Mouse (Mus musculus): Measurements from ENCODE around the gene Fam189b.

Fam189b gene

DNA sequence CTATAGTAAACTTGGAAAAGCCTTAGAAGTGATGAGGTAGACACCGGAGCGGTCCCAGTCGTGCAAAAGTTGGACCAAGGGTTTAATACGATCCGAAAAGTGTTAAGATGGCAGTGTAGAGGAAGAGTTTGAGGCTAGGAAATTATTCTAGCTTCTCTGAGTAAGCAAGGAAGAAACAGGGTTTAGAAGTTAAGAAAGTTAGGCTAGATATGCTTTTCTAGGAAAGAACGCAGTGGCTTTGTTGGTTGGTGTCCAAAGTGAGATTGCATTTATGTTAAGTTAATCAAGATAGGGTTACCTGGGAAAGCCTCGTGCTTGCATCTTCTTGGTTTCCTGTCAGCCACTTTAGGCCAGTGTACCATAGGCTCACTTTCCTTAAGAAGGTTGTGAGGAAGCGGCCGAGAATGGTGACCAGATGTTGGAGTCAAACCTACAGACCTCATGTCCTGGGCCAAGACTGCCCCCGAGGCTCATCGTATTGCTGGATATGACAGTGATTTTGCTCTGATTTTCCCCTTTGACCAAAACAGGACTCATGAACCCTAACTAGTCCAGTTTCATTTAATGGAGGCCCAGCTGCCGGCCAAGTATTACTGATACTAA, 17.6 kb upstream of the Fam189b start:
- DNase-seq (ENCODE audit: low read depth in 2 of 2, low spot score in 2 of 2), result no peak

DNA sequence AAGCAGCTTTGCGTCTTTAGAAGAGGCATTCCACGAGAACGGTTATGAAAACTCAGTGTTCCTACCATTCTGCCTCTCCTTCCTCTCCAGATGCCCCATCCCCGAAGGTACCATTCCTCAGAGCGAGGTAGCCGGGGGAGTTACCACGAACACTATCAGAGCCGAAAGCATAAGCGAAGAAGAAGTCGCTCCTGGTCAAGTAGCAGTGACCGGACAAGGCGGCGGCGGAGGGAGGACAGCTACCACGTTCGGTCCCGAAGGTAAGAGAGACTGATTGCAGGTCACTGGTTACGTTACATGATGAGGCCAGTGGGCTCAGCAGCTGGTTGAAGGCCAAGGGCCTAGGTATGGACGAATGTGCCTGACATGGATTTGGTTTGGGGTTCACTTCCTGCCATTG, 16.0 kb upstream of the Fam189b start:
- no peak for DNase-seq (ENCODE audit: low read depth in 2 of 2, low spot score in 2 of 2)

DNA sequence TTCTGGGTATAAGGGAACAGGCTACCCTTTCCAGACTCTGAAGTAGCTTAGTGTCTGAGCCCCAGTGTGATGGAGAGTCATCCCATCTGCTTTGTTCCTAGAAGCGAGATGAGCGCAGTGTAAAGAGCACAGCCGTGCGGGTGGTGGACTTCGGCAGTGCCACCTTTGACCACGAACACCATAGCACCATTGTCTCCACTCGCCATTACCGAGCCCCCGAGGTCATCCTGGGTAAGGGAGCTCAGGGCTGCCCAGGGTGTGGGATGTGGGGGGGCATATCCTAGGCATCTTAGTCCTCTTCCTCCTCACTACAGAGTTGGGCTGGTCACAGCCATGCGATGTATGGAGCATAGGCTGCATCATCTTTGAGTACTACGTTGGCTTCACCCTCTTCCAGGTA, 8.1 kb upstream of the Fam189b start:
- DNase-seq (ENCODE audit: low read depth in 2 of 2, low spot score in 2 of 2), result no peak

DNA sequence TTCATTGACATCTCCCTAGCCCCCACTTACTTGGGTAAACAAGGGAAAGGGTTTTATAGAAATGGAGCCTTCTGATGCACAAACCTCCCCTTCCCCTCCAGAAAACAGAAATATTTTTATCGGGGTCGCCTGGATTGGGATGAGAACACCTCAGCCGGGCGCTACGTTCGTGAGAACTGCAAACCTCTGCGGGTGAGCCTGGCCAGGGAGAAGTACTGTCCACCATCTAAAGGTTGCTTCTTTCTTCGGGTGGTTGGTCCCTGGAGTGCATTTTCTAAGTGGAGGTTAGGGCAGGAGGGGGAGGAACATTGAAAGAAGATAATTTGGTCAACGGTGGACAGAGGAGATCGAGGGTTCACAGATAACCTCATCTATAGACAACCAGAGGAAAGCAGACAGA, 7.4 kb upstream of the Fam189b start:
- DNase-seq (ENCODE audit: low read depth in 2 of 2, low spot score in 2 of 2), result no peak

DNA sequence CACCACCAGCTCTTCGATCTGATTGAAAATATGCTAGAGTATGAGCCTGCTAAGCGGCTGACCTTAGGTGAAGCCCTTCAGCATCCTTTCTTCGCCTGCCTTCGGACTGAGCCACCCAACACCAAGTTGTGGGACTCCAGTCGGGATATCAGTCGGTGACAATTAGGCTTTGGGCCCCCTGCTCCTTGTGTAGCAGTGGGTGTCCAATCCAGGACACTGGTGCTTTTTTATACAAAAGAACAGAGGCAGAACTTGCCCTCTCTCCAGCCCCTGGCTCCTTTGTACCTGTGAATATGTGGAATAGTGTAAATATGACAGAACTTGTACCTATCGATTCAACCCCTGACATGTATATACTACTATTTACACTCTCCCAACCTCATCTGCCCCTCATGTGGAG, 6.5 kb upstream of the Fam189b start:
- DNase-seq (ENCODE audit: low read depth in 2 of 2, low spot score in 2 of 2), result no peak

DNA sequence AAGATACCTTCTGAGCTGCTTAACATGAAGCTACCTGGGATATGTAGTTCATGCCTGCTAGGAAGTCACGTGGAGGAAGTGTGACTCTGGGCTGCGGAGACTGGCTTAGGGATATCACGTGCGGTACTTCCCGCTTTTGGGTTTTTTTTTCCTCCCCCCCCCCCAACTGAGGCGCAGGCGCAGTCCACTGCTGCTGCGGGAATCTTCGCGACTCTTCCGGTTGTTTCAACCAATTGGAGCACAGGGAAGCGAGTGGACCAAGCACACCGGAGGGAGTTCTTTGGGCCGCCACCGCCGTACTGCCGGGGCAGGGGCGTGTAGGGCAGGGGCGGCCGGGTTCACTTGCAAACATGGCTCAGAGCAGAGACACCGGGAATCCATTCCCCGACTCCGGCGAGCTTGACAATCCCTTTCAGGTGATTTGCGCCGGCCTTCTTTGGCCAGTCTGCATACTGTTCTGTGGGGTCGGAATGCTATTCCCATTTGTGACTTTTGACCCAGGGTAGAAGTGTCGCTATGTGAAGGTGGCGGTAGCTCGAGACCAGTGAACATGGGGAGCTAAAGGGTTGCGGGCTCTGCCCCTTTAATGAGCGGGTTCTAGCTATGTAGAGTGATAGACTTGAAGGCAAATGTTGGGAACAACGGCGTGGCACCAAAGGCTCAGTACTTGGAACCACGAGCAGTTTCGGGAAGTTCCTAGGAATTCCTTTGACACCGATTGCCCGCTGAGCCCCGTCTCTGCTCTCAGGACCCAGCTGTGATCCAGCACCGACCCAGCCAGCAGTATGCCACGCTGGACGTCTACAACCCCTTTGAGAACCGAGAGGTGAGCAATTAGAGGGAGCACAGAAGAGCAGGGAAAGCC, 5.5 kb upstream of the Fam189b start, which contains the start of gene Scamp3:
Gene Scamp3 (plus strand): TSS at position 232 of the 865 bp plus-strand sequence.
- peak; percentile 72 to 76 for DNase-seq (ENCODE audit: low read depth in 2 of 2, low spot score in 2 of 2)

DNA sequence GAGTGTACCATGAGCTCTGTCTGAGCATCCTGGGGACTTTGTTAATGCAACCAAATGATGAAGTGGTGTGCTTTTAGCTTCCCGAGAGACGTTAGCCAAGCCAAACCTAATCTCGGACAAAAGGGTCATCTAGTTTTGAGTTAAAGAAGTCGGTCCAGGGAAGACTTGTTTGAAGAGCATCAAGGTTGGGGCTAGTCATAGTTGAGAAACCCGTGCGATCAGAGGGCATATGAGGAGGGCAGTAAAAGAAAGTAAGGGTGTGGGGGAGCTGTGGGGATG, 4.9 kb upstream of the Fam189b start:
- DNase-seq (ENCODE audit: low read depth in 2 of 2, low spot score in 2 of 2), result no peak

DNA sequence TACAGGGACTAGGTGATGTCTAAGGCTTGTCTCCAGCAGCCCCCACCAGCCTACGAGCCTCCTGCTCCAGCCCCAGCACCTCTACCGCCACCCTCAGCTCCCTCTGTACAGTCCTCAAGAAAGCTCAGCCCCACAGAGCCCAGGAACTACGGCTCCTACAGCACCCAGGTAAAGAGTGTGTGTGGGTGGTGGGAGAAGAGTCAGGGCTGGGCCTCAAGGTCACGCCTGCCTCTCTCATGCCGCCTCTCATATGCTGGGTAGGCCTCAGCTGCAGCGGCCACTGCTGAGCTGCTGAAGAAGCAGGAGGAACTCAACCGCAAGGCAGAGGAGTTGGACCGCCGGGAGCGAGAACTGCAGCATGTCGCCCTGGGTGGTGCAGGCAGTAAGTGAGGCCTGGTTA, 3.9 kb upstream of the Fam189b start:
- DNase-seq (ENCODE audit: low read depth in 2 of 2, low spot score in 2 of 2), result no peak

DNA sequence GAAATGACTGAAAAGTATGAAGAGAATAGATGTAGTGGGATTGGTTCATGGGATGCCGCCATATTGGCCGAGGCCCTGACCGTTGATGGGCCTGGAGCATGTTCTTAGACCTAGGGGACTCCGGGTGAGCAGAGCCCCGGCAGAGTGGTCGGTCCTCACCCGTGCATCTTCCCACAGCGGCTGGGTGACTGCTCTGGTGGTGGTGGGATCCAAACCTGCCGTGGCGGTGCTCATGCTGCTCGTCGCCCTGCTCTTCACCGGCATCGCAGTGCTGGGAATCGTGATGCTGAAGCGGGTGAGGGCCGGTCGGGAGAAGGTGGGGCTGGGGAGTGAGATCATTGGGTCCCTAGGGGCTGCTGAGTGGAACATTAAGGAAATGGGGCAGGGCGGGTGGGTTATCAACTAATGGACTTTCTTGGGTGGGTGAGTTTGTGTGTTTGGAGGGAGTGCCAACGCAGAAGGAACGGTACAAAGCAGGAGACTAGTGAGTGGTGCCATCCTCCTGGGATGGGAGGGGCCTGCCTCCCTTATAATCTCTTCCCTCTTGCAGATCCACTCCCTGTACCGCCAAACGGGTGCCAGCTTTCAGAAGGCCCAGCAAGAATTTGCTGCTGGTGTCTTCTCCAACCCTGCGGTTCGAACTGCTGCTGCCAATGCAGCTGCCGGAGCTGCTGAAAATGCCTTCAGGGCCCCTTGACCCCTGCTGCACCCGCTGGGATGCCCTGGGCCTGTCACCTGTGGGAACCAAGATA, 1.0 kb upstream of the Fam189b start:
- no peak for DNase-seq (ENCODE audit: low read depth in 2 of 2, low spot score in 2 of 2)

DNA sequence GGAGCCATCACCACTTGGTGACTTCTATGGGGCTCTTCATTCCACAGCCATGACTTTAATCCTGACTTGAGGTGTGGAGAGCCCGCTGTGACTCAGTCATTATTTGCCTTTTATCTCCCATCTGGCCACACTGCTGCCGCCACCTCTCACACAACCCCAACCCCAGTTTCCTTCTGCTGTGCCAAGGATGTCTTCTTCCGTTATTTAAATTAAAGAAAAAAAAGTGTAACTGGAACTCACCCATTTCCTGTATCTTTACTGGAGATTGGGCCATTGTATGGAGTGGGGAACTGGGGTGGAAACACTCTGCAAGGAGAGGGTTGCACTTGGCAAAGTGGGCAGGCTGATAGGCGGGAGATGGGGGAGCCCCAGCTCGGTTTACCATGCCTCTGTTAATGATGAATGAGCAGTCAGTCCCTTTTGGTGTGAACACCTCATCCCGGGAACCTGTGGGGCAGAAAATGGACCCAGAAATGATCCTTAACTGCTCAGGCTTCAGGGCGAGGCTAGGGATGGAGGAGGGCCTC, 349 bp upstream of the Fam189b start:
- no peak for DNase-seq (ENCODE audit: low read depth in 2 of 2, low spot score in 2 of 2)

DNA sequence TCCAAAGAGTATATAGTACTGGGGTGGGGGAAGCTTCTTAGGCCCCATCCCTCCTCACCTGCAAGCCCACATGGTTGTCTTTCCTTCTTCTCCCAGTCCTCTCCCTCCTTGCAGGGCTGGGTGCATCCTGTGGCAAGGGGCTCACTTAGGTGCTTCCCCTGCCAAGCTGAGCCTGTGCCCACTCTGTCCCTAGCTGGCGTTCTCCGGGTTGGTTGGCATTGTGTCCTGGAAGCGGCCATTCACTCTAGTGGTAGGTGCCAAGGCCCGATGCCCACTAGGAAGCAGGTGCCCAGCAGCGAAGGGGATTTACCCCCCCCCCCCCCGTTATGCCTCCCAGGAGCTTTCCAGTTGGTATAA, 994 bp downstream of the Fam189b start:
- DNase-seq (ENCODE audit: low read depth in 2 of 2, low spot score in 2 of 2), result no peak

DNA sequence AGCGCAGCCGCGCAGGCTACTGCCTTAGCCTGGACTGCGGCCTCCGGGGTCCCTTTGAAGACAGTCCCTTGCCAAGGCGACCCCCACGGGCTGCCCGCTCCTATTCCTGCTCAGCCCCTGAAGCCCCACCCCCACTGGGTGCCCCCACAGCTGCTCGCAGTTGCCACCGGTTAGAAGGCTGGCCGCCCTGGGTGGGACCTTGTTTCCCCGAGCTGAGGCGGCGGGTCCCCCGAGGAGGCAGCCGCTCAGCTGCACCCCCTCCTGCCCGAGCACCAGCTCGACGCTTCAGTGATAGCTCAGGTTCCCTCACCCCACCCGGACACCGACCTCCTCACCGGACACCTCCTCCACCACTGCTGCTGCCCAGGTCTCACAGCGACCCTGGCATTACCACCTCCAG, 4.3 kb downstream of the Fam189b start:
- no peak for DNase-seq (ENCODE audit: low read depth in 2 of 2, low spot score in 2 of 2)

DNA sequence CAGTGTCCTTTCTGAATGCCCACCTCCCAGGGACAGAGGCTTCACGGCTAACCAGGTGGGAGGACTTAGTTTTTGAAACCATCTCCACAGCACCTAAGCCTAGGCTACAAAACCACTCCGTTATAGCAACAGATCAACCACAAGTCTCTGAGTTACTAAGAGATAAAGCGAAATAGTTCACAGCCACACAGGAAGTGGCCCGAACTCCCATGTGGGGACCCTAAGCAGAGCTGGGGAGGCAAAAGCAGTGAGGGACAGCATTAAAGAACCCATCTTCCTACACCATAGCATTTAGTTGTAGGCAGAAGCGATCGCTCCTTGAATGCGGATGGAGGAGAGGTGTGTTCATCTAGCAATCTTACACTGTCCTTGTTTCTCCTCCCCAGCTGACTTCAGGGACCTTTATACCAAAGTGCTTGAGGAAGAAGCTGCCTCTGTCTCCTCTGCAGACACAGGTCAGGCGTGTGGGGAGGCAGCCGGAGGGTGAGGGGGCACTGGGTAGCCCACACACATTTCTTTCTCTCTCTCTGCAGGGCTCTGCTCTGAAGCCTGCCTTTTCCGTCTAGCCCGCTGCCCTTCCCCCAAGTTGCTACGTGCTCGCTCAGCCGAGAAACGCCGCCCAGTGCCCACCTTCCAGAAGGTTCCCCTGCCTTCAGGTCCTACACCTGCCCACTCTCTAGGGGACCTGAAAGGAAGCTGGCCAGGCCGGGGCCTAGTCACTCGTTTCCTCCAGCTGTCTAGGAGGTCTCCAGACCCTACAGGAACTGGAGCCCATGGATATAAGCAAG, 4.9 kb downstream of the Fam189b start:
- DNase-seq (ENCODE audit: low read depth in 2 of 2, low spot score in 2 of 2), result peak; percentile 35 to 39

DNA sequence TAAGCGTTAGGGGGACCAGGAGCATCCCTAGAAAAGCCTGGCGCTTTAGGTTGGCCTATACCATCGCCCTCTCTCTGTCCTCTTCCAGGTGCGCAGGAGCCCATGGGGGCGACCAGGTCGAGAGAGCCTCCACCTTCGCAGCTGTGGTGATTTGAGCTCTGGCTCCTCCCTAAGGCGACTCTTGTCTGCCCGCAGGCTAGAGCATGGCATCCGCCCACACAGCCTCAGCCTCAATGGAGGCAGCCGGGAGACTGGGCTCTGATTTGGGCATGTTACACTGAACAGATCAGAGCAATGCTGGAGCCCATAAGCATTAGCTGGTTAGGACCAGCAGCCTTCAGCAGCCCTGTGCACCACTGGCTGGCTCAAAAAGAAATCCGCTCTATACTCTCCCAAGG, 5.5 kb downstream of the Fam189b start:
- DNase-seq (ENCODE audit: low read depth in 2 of 2, low spot score in 2 of 2), result peak in 1 of 2 experiments; percentile 33

DNA sequence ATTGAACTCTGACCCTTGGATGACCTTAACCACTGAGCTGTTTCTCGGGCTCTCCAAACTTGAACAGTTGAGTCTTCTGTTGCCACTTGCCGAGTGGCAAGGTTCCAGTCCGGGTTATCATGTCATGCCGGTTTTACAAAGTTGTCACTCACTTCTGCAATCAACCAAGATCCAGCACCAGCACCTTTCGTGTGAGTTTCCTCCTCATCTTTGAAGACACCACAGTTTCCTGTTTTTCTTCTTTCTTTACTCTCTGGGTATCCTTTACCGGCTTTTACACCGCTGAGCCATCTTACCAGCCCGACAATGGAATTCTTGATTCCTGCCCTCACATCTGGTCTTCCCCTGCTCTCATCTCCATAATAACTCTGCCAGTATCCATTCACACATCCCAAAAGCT, 7.5 kb downstream of the Fam189b start:
- DNase-seq (ENCODE audit: low read depth in 2 of 2, low spot score in 2 of 2), result peak; percentile 47 to 68

DNA sequence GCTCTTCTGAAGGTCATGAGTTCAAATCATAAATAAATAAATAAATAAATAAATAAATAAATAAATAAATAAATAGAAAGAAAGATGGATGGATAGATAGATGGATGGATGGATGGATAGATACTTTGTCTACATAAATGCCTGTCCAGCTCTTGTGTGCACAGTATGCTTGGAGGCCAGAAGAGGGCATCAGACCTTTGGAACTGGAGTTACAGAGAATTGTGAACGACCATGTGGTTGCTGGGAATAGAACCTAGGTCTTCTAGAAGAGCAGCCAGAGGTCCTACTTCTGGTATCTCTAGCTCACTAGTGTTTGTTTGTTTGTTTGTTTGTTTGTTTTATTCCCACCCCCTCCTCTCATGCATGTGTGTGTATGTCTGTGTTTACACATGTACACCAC, 10.4 kb downstream of the Fam189b start:
- no peak for DNase-seq (ENCODE audit: low read depth in 2 of 2, low spot score in 2 of 2)

DNA sequence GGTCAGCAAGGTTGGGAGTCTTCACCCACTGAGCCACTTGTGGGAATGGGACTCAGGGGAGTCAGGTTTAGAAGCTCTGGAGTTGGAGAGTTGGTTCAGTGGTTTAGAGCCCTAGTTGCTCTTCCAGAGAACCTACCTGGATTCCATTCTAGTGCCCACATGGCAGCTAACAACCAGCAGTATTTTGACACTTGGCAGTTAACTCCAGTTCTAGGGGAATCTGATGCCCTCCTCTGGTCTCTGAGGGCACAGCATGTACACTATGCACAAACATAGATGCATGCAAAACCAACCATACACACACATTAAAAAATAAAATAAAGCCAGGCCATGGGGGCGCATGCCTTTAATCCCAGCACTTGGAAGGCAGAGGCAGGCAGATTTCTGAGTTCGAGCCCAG, 10.9 kb downstream of the Fam189b start:
- DNase-seq (ENCODE audit: low read depth in 2 of 2, low spot score in 2 of 2), result peak; percentile 53 to 77

DNA sequence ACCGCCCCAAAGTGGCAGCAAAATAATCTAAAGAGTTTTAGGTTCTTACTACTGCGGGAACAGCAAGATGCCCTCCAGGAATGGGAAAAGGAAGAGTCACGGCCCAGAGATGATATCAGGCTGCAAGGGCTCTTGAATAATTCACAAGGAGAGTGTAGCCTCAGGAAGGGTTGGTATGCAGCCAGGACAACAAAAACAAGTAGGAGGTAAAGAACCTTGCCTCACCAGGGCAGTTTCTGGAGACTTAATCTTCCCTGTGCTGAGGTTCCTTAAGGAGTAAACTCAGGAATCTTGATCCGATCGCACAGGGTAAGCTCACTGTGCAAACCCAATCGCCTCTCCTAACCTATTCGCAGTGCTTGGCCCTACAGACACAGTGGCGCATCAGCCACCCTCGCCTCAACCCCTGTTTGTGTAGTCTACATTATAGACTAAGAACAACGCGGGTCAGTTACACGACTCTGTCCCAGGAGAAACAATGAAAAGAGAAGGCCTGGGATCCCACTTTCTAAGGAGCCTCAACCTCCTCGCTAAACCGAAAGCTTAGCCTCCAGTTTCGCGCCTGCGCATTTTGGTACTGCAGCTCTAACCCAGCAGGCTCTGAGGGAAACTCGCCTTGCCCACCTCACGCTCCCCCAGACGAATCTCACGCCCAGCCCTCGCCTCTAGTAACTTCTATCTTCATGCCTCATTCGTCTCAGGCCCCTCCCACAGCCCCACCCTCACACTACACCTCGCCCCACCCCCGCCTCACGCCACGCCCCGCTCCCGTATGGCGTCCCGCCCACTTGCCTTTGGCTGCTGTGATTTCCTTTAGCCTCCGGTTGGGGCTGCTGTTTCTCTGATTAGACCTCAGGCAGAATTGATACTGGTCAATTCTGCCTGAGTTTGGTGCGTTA, 13.3 kb downstream of the Fam189b start:
- peak; percentile 86 for DNase-seq (ENCODE audit: low read depth in 2 of 2, low spot score in 2 of 2)

DNA sequence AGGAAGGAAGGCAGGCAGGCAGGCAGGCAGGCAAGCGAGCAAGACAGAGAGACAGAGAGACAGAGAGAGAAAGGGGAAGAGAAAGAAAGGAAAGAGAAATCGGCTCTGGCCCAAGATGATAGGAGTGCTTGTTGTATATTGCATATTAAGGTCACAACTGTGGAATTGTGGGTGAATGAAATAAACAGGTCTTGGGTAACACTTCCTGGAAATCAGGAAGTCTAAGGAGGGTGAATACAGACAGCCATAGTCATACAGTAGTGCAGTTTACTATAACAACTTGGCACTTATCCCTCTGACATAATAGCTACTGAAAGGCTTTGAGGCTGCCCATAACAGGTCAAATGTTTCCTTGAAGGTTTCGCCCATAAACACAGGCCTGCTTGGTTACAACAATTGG, 16.9 kb downstream of the Fam189b start:
- DNase-seq (ENCODE audit: low read depth in 2 of 2, low spot score in 2 of 2), result no peak
